Mouse (Mus musculus): Measurements from ENCODE around the gene Pemt. TPM values are rescaled to one million over a fixed set of nuclear protein-coding genes. Genes with fewer than 3 reads are reported as not detected.

Pemt gene
- polyA plus RNA-seq, 1 experiment from 2014 or later, result 6.0 TPM

- no peak overlapping the region for H3K27ac ChIP-seq (ENCODE audit: low read length)
- ATAC-seq (no peak), DNase-seq (ENCODE audit: low spot score) (no peak)
- no peaks in the 10 kb centered on the region for H3K36me3 ChIP-seq (ENCODE audit: insufficient read depth, low read length)
- H3K27me3 ChIP-seq (replicated peaks; ENCODE audit: insufficient read depth, low read length), result no peaks in the 10 kb centered on the region
- no peak overlapping the region for H3K4me3 ChIP-seq (ENCODE audit: low read depth, low read length)
- 100% methylated on average over 1 of the region's 1 CpGs for WGBS
- TF ChIP-seq EP300 (IDR thresholded peaks at IDR 0.05) (no peak), CTCF (IDR thresholded peaks at IDR 0.05) (no peak)
- H3K9ac ChIP-seq (replicated peaks; ENCODE audit: low read depth), result no peak overlapping the region
- H3K9me3 ChIP-seq (ENCODE audit: low read length), result no peaks in the 10 kb centered on the region
- no peaks in the 10 kb centered on the region; the same call in 1 of the 2 replicates for H3K4me1 ChIP-seq (ENCODE audit: insufficient read depth, low read depth, low read length)
- no peak overlapping the region for H3K4me2 ChIP-seq (replicated peaks; ENCODE audit: low read depth, low read length)
Measured at GRCm38 (mm10) chr11:60044777-60045176, 1.5 kb downstream of the Pemt start.

GRCm38 (mm10) chr11:60042277-60042676 lies 4.0 kb downstream of the Pemt start:
- H3K4me2 ChIP-seq (replicated peaks; ENCODE audit: low read depth, low read length), result no peak overlapping the region
- no peaks in the 10 kb centered on the region for H3K27me3 ChIP-seq (replicated peaks; ENCODE audit: insufficient read depth, low read length)
- H3K9ac ChIP-seq (replicated peaks; ENCODE audit: low read depth), result no peak overlapping the region
- no peak overlapping the region for H3K27ac ChIP-seq (ENCODE audit: low read length)
- no peaks in the 10 kb centered on the region for H3K36me3 ChIP-seq (ENCODE audit: insufficient read depth, low read length)
- ATAC-seq, result no peak
- no peak overlapping the region for H3K4me3 ChIP-seq (ENCODE audit: low read depth, low read length)
- no peak for TF ChIP-seq EP300 (IDR thresholded peaks at IDR 0.05)
- no peak; the same call in 1 of the 2 replicates for TF ChIP-seq CTCF (IDR thresholded peaks at IDR 0.05)
- no peak for DNase-seq (ENCODE audit: low spot score)
- H3K4me1 ChIP-seq (ENCODE audit: insufficient read depth, low read depth, low read length), result no peaks in the 10 kb centered on the region; the same call in 1 of the 2 replicates
- H3K9me3 ChIP-seq (ENCODE audit: low read length), result no peaks in the 10 kb centered on the region

- H3K4me2 ChIP-seq (replicated peaks; ENCODE audit: low read depth, low read length), result no peak overlapping the region
- TF ChIP-seq EP300 (IDR thresholded peaks at IDR 0.05), result no peak
- no peak for TF ChIP-seq CTCF (IDR thresholded peaks at IDR 0.05)
- no peaks in the 10 kb centered on the region for H3K27me3 ChIP-seq (replicated peaks; ENCODE audit: insufficient read depth, low read length)
- 69% methylated on average over 5 of the region's 5 CpGs for WGBS
- DNase-seq (ENCODE audit: low spot score), result no peak
- no peaks in the 10 kb centered on the region for H3K9me3 ChIP-seq (ENCODE audit: low read length)
- no peak overlapping the region for H3K27ac ChIP-seq (ENCODE audit: low read length)
- H3K36me3 ChIP-seq (ENCODE audit: insufficient read depth, low read length), result no peaks in the 10 kb centered on the region
- ATAC-seq, result no peak
- no peak overlapping the region for H3K4me3 ChIP-seq (ENCODE audit: low read depth, low read length)
- H3K4me1 ChIP-seq (ENCODE audit: insufficient read depth, low read depth, low read length), result no peaks in the 10 kb centered on the region
- no peak overlapping the region for H3K9ac ChIP-seq (replicated peaks; ENCODE audit: low read depth)
Measured at GRCm38 (mm10) chr11:60036537-60037220, 9.6 kb downstream of the Pemt start.

GRCm38 (mm10) chr11:60034911-60035400 lies 11.3 kb downstream of the Pemt start:
- TF ChIP-seq CTCF (IDR thresholded peaks at IDR 0.05) (no peak), EP300 (IDR thresholded peaks at IDR 0.05) (no peak)
- Histone ChIP-seq H3K4me3 (ENCODE audit: low read depth, low read length) (no peak overlapping the region), H3K4me1 (ENCODE audit: insufficient read depth, low read depth, low read length) (no peaks in the 10 kb centered on the region), H3K36me3 (ENCODE audit: insufficient read depth, low read length) (no peaks in the 10 kb centered on the region), H3K9me3 (ENCODE audit: low read length) (no peaks in the 10 kb centered on the region), H3K27me3 (replicated peaks; ENCODE audit: insufficient read depth, low read length) (no peaks in the 10 kb centered on the region), H3K4me2 (replicated peaks; ENCODE audit: low read depth, low read length) (no peak overlapping the region), H3K27ac (ENCODE audit: low read length) (no peak overlapping the region), H3K9ac (replicated peaks; ENCODE audit: low read depth) (no peak overlapping the region)
- DNase-seq (ENCODE audit: low spot score) (no peak), ATAC-seq (no peak)
- WGBS, result 75% methylated on average over 8 of the region's 8 CpGs

GRCm38 (mm10) chr11:60034293-60034692 lies 12.0 kb downstream of the Pemt start:
- H3K4me1 ChIP-seq (ENCODE audit: insufficient read depth, low read depth, low read length), result no peaks in the 10 kb centered on the region
- H3K27ac ChIP-seq (ENCODE audit: low read length), result no peak overlapping the region
- no peaks in the 10 kb centered on the region for H3K36me3 ChIP-seq (ENCODE audit: insufficient read depth, low read length)
- 59% methylated on average over 6 of the region's 6 CpGs for WGBS
- H3K27me3 ChIP-seq (replicated peaks; ENCODE audit: insufficient read depth, low read length), result no peaks in the 10 kb centered on the region
- TF ChIP-seq CTCF (IDR thresholded peaks at IDR 0.05) (no peak), EP300 (IDR thresholded peaks at IDR 0.05) (no peak)
- H3K4me2 ChIP-seq (replicated peaks; ENCODE audit: low read depth, low read length), result no peak overlapping the region
- DNase-seq (ENCODE audit: low spot score) (no peak), ATAC-seq (no peak)
- H3K9me3 ChIP-seq (ENCODE audit: low read length), result no peaks in the 10 kb centered on the region
- H3K9ac ChIP-seq (replicated peaks; ENCODE audit: low read depth), result no peak overlapping the region
- H3K4me3 ChIP-seq (ENCODE audit: low read depth, low read length), result no peak overlapping the region

GRCm38 (mm10) chr11:60032586-60033430 lies 13.5 kb downstream of the Pemt start:
- ATAC-seq (no peak), DNase-seq (ENCODE audit: low spot score) (no peak)
- Histone ChIP-seq H3K9ac (replicated peaks; ENCODE audit: low read depth) (no peak overlapping the region), H3K4me2 (replicated peaks; ENCODE audit: low read depth, low read length) (no peak overlapping the region), H3K4me1 (ENCODE audit: insufficient read depth, low read depth, low read length) (no peaks in the 10 kb centered on the region), H3K27me3 (replicated peaks; ENCODE audit: insufficient read depth, low read length) (no peaks in the 10 kb centered on the region), H3K27ac (ENCODE audit: low read length) (no peak overlapping the region), H3K36me3 (ENCODE audit: insufficient read depth, low read length) (no peaks in the 10 kb centered on the region), H3K9me3 (ENCODE audit: low read length) (no peaks in the 10 kb centered on the region), H3K4me3 (ENCODE audit: low read depth, low read length) (no peak overlapping the region)
- 76% methylated on average over 6 of the region's 6 CpGs for WGBS
- TF ChIP-seq EP300 (IDR thresholded peaks at IDR 0.05) (no peak), CTCF (IDR thresholded peaks at IDR 0.05) (no peak)
